Mouse (Mus musculus) layer of hippocampus, postnatal 10 days (tissue): ENCODE data around the gene Cisd3. TPM values are rescaled to one million over a fixed set of nuclear protein-coding genes. Genes with fewer than 3 reads are reported as not detected.

Source experiments
- microRNA-seq, 2 experiments: library from miRNA; unstranded; fragments of <30 nt; microRNA quantifications; one replicate each; pipeline ENCODE4 v1.2.0; 2021
- total RNA-seq, 2 experiments: library from RNA; stranded (reverse); gene quantifications; 2 replicates each; pipeline ENCODE4 v1.2.3; 2021

Cisd3 gene
- total RNA-seq, 2 experiments from 2014 or later = 34.3 to 40.1 TPM

Small RNAs within 50 kb of the gene (microRNA-seq; reads per million reads assigned to microRNA genes)
- 0.22 to 0.39 reads per million in 2 experiments for gene Gm24158
- gene Mir6927 = 0 to 0.59 reads per million in 2 experiments

Other genes with a start within 250 kb of the Cisd3 start
- gene 4933428G20Rik, start 185.5 kb upstream of the Cisd3 start, total RNA-seq = under 1 TPM in 1 of 2 experiments, not detected in 1; 0.22 TPM
- gene Srcin1, start 109.6 kb upstream of the Cisd3 start, total RNA-seq = 100 to 1,000 TPM; 271 to 286 TPM
- 1 to 10 TPM; 7.4 to 9.8 TPM for gene Epop, start 56.1 kb upstream of the Cisd3 start, total RNA-seq
- gene Mllt6, start 22.4 kb upstream of the Cisd3 start, total RNA-seq = 10 to 100 TPM; 50.5 to 55.5 TPM
- gene Pcgf2, start 14.7 kb downstream of the Cisd3 start, total RNA-seq = 10 to 100 TPM; 51.0 to 52.0 TPM
- 100 to 1,000 TPM; 146 to 170 TPM for gene Psmb3, start 17.6 kb downstream of the Cisd3 start, total RNA-seq
- 100 to 1,000 TPM; 121 to 138 TPM for gene Pip4k2b, start 58.9 kb downstream of the Cisd3 start, total RNA-seq
- gene Cwc25, start 80.7 kb downstream of the Cisd3 start, total RNA-seq = 10 to 100 TPM; 19.5 to 20.6 TPM
- gene 1700001P01Rik, start 90.1 kb downstream of the Cisd3 start, total RNA-seq = under 1 TPM; 0.58 to 0.85 TPM
- gene Rpl23, start 96.6 kb downstream of the Cisd3 start, total RNA-seq = 100 to 1,000 TPM; 458 to 501 TPM
- 100 to 1,000 TPM; 148 to 150 TPM for gene Lasp1, start 113.2 kb downstream of the Cisd3 start, total RNA-seq
- gene B230217C12Rik, start 155.0 kb downstream of the Cisd3 start, total RNA-seq = 10 to 100 TPM; 33.9 to 34.7 TPM
- gene Fbxo47, start 198.3 kb downstream of the Cisd3 start, total RNA-seq = under 1 TPM; 0.45 to 0.46 TPM